Mouse (Mus musculus) forebrain, embryonic 14.5 days (tissue): ENCODE results near the gene Hax1. TPM values are rescaled to one million over a fixed set of nuclear protein-coding genes. Genes with fewer than 3 reads are reported as not detected.

Source experiments
- ATAC-seq: fragments of 200-750 bp; cut with Nextera tagmentation; 2 replicates; pipeline ENCODE4 v1.8.0; 2017; ENCODE audit warnings: mild to moderate bottlenecking, moderate library complexity
- DNase-seq: peaks from one replicate; pipeline ENCODE4 v3.0.0-alpha.2; 2015; ENCODE audit warnings: low spot score
- H3K27ac ChIP-seq: fragments of 300-500 bp; sonication (generic); 2 replicates; pipeline ENCODE4 v1.5.1; 2014; ENCODE audit warnings: low read depth, mild to moderate bottlenecking, control low read depth, low read length, moderate library complexity
- H3K27me3 ChIP-seq: fragments of 300-500 bp; sonication (generic); replicated peaks from 2 replicates; pipeline ENCODE4 v1.6.1; 2014; ENCODE audit warnings: low read length, control low read depth, mixed read lengths; ENCODE audit not compliant: control insufficient read depth, insufficient read depth
- H3K36me3 ChIP-seq: fragments of 300-500 bp; sonication (generic); 2 replicates; pipeline ENCODE4 v1.6.1; 2014; ENCODE audit warnings: low read length, control low read depth; ENCODE audit not compliant: control insufficient read depth, insufficient read depth
- H3K4me1 ChIP-seq: fragments of 300-500 bp; sonication (generic); 2 replicates; pipeline ENCODE4 v1.6.1; 2014; ENCODE audit warnings: antibody characterized with exemption, low read length, control low read depth; ENCODE audit not compliant: control insufficient read depth, insufficient read depth
- H3K4me2 ChIP-seq: fragments of 300-500 bp; sonication (generic); 2 replicates; pipeline ENCODE4 v1.6.1; 2014; ENCODE audit warnings: mild to moderate bottlenecking, control low read depth, low read length
- H3K4me3 ChIP-seq: fragments of 300-500 bp; sonication (generic); 2 replicates; pipeline ENCODE4 v1.5.1; 2014; ENCODE audit warnings: low read depth, low read length, control low read depth
- H3K9ac ChIP-seq: fragments of 300-500 bp; sonication (generic); 2 replicates; pipeline ENCODE4 v1.6.1; 2014; ENCODE audit warnings: mild to moderate bottlenecking, low read length, control low read depth, moderate library complexity
- H3K9me3 ChIP-seq: fragments of 300-500 bp; sonication (generic); replicated peaks from 2 replicates; pipeline ENCODE4 v1.6.1; 2016; ENCODE audit warnings: low read length, control low read depth, mixed read lengths; ENCODE audit not compliant: control insufficient read depth
- WGBS: fragments of 180-500 bp; shearing (Covaris S2); extraction: QIAGEN DNeasy Blood & Tissue Kit; methylation state at CpG from one replicate; pipeline ENCODE4 v1.1.7; 2014; 5-methylcytosine and 5-hydroxymethylcytosine counted together
- polyA plus RNA-seq: library from polyadenylated mRNA; unstranded; fragments of >200 nt; fragmentation: Nextera tagmentation; extraction: Ambion mirVana; gene quantifications from 2 replicates; pipeline ENCODE4 v1.2.1, GENCODE M21; 2014

Hax1 gene
- polyA plus RNA-seq, 1 experiment from 2014 or later = 155 TPM

GRCm38 (mm10) chr3:89963926-89964739 is 34.4 kb downstream of the Hax1 start:
- Histone ChIP-seq H3K4me3 (peak overlapping the region; percentile 92), H3K27ac (peak overlapping the region; percentile 93), H3K4me2 (peak overlapping the region; percentile 96), H3K9me3 (no peaks in the 10 kb centered on the region), H3K9ac (peak overlapping the region; percentile 93), H3K4me1 (peaks cover 35% of the 10 kb centered on the region), H3K27me3 (no peaks in the 10 kb centered on the region), H3K36me3 (no peaks in the 10 kb centered on the region)
- ATAC-seq (peak; percentile 27; the same call in 1 of the 2 replicates), DNase-seq (peak; percentile 88)
- WGBS = 34% methylated on average over 22 of the region's 22 CpGs

- peak within 1 kb of the TSS; percentile 93 for H3K27ac ChIP-seq
- WGBS = under 1% methylated on average over 32 of the region's 35 CpGs
- peak within 1 kb of the TSS; percentile 96 for H3K4me2 ChIP-seq
- H3K9me3 ChIP-seq = no peaks in the 10 kb centered on the region
- H3K36me3 ChIP-seq = peaks cover 8% of the 10 kb centered on the region
- DNase-seq (peak; percentile 88), ATAC-seq (peak; percentile 69)
- H3K27me3 ChIP-seq = no peaks in the 10 kb centered on the region
- peak within 1 kb of the TSS; percentile 92 for H3K4me3 ChIP-seq
- peaks cover 36% of the 10 kb centered on the region for H3K4me1 ChIP-seq
- H3K9ac ChIP-seq = peak within 1 kb of the TSS; percentile 93
Observed at GRCm38 (mm10) chr3:89963221-89963763, 35.3 kb downstream of the Hax1 start, which contains the start of gene Atp8b2. Gene Atp8b2 (minus strand): TSS chr3:89963508.

- WGBS = under 1% methylated on average over 23 of the region's 30 CpGs
- peak; percentile 34 for DNase-seq
- Histone ChIP-seq H3K4me2 (peak overlapping the region; percentile 96), H3K4me3 (peak overlapping the region; percentile 92), H3K9ac (peak overlapping the region; percentile 93), H3K9me3 (no peaks in the 10 kb centered on the region), H3K4me1 (peaks cover 36% of the 10 kb centered on the region), H3K27ac (peak overlapping the region; percentile 93), H3K27me3 (no peaks in the 10 kb centered on the region), H3K36me3 (peaks cover 13% of the 10 kb centered on the region)
- ATAC-seq = peak; percentile 24; the same call in 1 of the 2 replicates
Observed at GRCm38 (mm10) chr3:89962751-89963220, 35.8 kb downstream of the Hax1 start.

- peak; percentile 32 for DNase-seq
- Histone ChIP-seq H3K9ac (peak overlapping the region; percentile 93), H3K27ac (peak overlapping the region; percentile 93), H3K4me3 (peak overlapping the region; percentile 92), H3K4me2 (peak overlapping the region; percentile 96), H3K4me1 (peaks cover 36% of the 10 kb centered on the region), H3K27me3 (no peaks in the 10 kb centered on the region), H3K9me3 (no peaks in the 10 kb centered on the region), H3K36me3 (peaks cover 19% of the 10 kb centered on the region)
- ATAC-seq = no peak
- 6% methylated on average over 14 of the region's 14 CpGs for WGBS
Observed at GRCm38 (mm10) chr3:89962059-89962750, 36.4 kb downstream of the Hax1 start.

- H3K9me3 ChIP-seq = no peaks in the 10 kb centered on the region
- peaks cover 27% of the 10 kb centered on the region for H3K36me3 ChIP-seq
- H3K27ac ChIP-seq = no peak overlapping the region
- peak overlapping the region; percentile 93; the same call in 1 of the 2 replicates for H3K9ac ChIP-seq
- 59% methylated on average over 4 of the region's 4 CpGs for WGBS
- H3K4me1 ChIP-seq = peaks cover 36% of the 10 kb centered on the region
- peak overlapping the region; percentile 96 for H3K4me2 ChIP-seq
- H3K27me3 ChIP-seq = no peaks in the 10 kb centered on the region
- DNase-seq (no peak), ATAC-seq (no peak)
- H3K4me3 ChIP-seq = peak overlapping the region; percentile 8; the same call in 1 of the 2 replicates
Observed at GRCm38 (mm10) chr3:89961436-89961835, 37.1 kb downstream of the Hax1 start.

- Histone ChIP-seq H3K27me3 (no peaks in the 10 kb centered on the region), H3K4me1 (peaks cover 36% of the 10 kb centered on the region), H3K4me2 (peak overlapping the region; percentile 96), H3K27ac (no peak overlapping the region), H3K4me3 (peak overlapping the region; percentile 53), H3K9ac (peak overlapping the region; percentile 75), H3K36me3 (peaks cover 36% of the 10 kb centered on the region), H3K9me3 (no peaks in the 10 kb centered on the region)
- under 1% methylated on average over 30 of the region's 30 CpGs for WGBS
- DNase-seq (peak; percentile 95), ATAC-seq (peak; percentile 89)
Observed at GRCm38 (mm10) chr3:89960469-89960868, 38.1 kb downstream of the Hax1 start.

GRCm38 (mm10) chr3:89959435-89959834 is 39.1 kb downstream of the Hax1 start:
- peak overlapping the region; percentile 21; the same call in 1 of the 2 replicates for H3K9ac ChIP-seq
- peaks cover 46% of the 10 kb centered on the region for H3K36me3 ChIP-seq
- peak overlapping the region; percentile 53; the same call in 1 of the 2 replicates for H3K4me3 ChIP-seq
- peak overlapping the region; percentile 96 for H3K4me2 ChIP-seq
- peak; percentile 30 for DNase-seq
- ATAC-seq = no peak
- 71% methylated on average over 4 of the region's 4 CpGs for WGBS
- H3K27ac ChIP-seq = no peak overlapping the region
- H3K27me3 ChIP-seq = no peaks in the 10 kb centered on the region
- H3K9me3 ChIP-seq = no peaks in the 10 kb centered on the region
- peaks cover 32% of the 10 kb centered on the region for H3K4me1 ChIP-seq

- Histone ChIP-seq H3K36me3 (peaks cover 61% of the 10 kb centered on the region), H3K4me3 (no peak overlapping the region), H3K4me1 (peaks cover 31% of the 10 kb centered on the region), H3K27ac (no peak overlapping the region), H3K9ac (no peak overlapping the region), H3K9me3 (no peaks in the 10 kb centered on the region), H3K4me2 (no peak overlapping the region), H3K27me3 (no peaks in the 10 kb centered on the region)
- no peak for DNase-seq
- no peak for ATAC-seq
- 95% methylated on average over 9 of the region's 9 CpGs for WGBS
Observed at GRCm38 (mm10) chr3:89957880-89958279, 40.7 kb downstream of the Hax1 start.
